Mouse (Mus musculus) limb, embryonic 14.5 days (tissue): ENCODE data around the gene Pnrc2. TPM values are rescaled to one million over a fixed set of nuclear protein-coding genes. Genes with fewer than 3 reads are reported as not detected.
A peak's percentile ranks its signal among the peaks of the same experiment; 100 is the strongest.

ENCODE experiments used
- ATAC-seq: fragments of 200-750 bp; cut with Nextera tagmentation; 2 replicates; pipeline ENCODE4 v1.8.0; 2017; ENCODE audit warnings: low read depth, moderate number of reproducible peaks, moderate TSS enrichment; ENCODE audit not compliant: low FRiP score
- DNase-seq: peaks from one replicate; pipeline ENCODE4 v3.0.0-alpha.2; 2015; ENCODE audit warnings: low spot score
- H3K27ac ChIP-seq: fragments of 300-500 bp; sonication (generic); replicated peaks from 2 replicates; pipeline ENCODE4 v1.5.1; 2014; ENCODE audit warnings: low read depth, mild to moderate bottlenecking, low read length, moderate library complexity, mixed read lengths
- H3K27me3 ChIP-seq: fragments of 300-500 bp; sonication (generic); 2 replicates; pipeline ENCODE4 v1.6.1; 2014; ENCODE audit warnings: low read length, mixed read lengths; ENCODE audit not compliant: control insufficient read depth, insufficient read depth
- H3K36me3 ChIP-seq: fragments of 300-500 bp; sonication (generic); 2 replicates; pipeline ENCODE4 v1.6.1; 2014; ENCODE audit warnings: mild to moderate bottlenecking, low read length, moderate library complexity, mixed read lengths; ENCODE audit not compliant: control insufficient read depth, insufficient read depth
- H3K4me1 ChIP-seq: fragments of 300-500 bp; sonication (generic); 2 replicates; pipeline ENCODE4 v1.6.1; 2014; ENCODE audit warnings: antibody characterized with exemption, low read length, mixed read lengths; ENCODE audit not compliant: control insufficient read depth, insufficient read depth
- H3K4me2 ChIP-seq: fragments of 300-500 bp; sonication (generic); replicated peaks from 2 replicates; pipeline ENCODE4 v1.6.1; 2014; ENCODE audit warnings: low read depth, mild to moderate bottlenecking, low read length, moderate library complexity; ENCODE audit not compliant: severe bottlenecking
- H3K4me3 ChIP-seq: fragments of 300-500 bp; sonication (generic); replicated peaks from 2 replicates; pipeline ENCODE4 v1.5.1; 2014; ENCODE audit warnings: low read length
- H3K9ac ChIP-seq: fragments of 300-500 bp; sonication (generic); 2 replicates; pipeline ENCODE4 v1.6.1; 2014; ENCODE audit warnings: mild to moderate bottlenecking, low read depth, low read length, moderate library complexity; ENCODE audit not compliant: severe bottlenecking
- H3K9me3 ChIP-seq: fragments of 300-500 bp; sonication (generic); 2 replicates; pipeline ENCODE4 v1.6.1; 2016; ENCODE audit warnings: low read length; ENCODE audit not compliant: control insufficient read depth
- POLR2A ChIP-seq: fragments of 200-500 bp; IDR thresholded peaks from 2 replicates; pipeline ENCODE4 v1.8.0; 2012; ENCODE audit warnings: inconsistent platforms, mild to moderate bottlenecking, moderate library complexity, borderline replicate concordance; ENCODE audit not compliant: insufficient read depth, insufficient read length; ENCODE audit errors: extremely low read depth
- WGBS: fragments of 180-500 bp; shearing (Covaris S2); extraction: QIAGEN DNeasy Blood & Tissue Kit; methylation state at CpG from one replicate; pipeline ENCODE4 v1.1.7; 2014; 5-methylcytosine and 5-hydroxymethylcytosine counted together
- polyA plus RNA-seq, 2 experiments: library from polyadenylated mRNA; depleted of rRNA in 1 of 2; stranded (reverse) in 1 of 2; unstranded in 1 of 2; fragments of >200 nt; fragmentation: Nextera tagmentation in 1 of 2; extraction: Ambion mirVana in 1 of 2; gene quantifications; 2 replicates each; pipeline versions ENCODE4 v1.2.1 to v1.2.3; 2012 to 2014

The Pnrc2 gene
- polyA plus RNA-seq, 2 experiments, result 105 to 165 TPM

DNA sequence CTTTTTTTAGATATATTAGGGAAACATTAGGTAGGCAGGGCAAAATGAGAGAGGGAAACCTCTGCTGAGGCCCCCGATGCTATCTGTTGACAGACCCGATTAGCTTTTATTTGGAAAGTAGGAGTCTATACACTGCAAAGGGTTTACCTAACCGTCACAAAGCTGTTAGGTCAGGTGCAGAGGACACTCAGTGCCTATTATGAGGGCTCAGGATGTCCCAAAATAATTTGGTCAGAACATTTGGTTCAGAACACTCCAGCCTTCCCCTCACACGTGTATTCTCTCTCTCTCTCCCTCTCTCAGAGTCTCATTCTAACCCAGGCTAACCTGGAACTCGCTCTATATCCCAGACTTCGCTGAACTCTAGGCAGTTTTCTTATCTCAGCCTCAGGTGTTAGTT is 8.4 kb upstream of the Pnrc2 start:
- Histone ChIP-seq H3K4me3 (no peak overlapping the region), H3K4me1 (peaks cover 3% of the 10 kb centered on the region), H3K9me3 (no peaks in the 10 kb centered on the region), H3K9ac (no peak overlapping the region), H3K27me3 (no peaks in the 10 kb centered on the region), H3K36me3 (no peaks in the 10 kb centered on the region), H3K4me2 (no peak overlapping the region), H3K27ac (no peak overlapping the region)
- DNase-seq (no peak), ATAC-seq (no peak)
- no peak for TF ChIP-seq POLR2A
- 79% methylated on average over 6 of the region's 6 CpGs for WGBS

DNA sequence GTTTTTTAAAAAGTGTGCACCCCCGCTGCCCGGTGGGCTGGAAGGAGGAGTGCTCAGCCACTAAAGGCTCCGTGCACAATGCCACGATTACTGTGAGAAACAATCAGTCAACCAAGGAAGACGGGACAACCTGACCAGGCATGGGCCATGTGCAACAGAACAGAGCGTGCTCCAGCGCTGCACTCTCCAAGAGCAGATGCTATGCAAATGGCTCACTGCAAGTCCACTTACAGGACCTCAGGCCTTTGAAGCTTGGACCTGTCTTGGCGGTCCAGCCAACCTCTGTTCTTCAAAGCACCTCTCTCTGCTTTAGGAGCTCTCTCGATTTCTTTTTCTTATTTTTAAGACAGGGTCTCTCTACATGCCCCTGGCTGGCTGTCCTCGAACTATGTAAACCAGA is 6.9 kb upstream of the Pnrc2 start:
- no peak overlapping the region for H3K4me2 ChIP-seq
- H3K4me1 ChIP-seq, result peaks cover 17% of the 10 kb centered on the region
- DNase-seq, result no peak
- H3K9ac ChIP-seq, result no peak overlapping the region
- no peaks in the 10 kb centered on the region for H3K27me3 ChIP-seq
- ATAC-seq, result no peak
- TF ChIP-seq POLR2A, result no peak
- no peak overlapping the region for H3K4me3 ChIP-seq
- no peaks in the 10 kb centered on the region for H3K9me3 ChIP-seq
- no peaks in the 10 kb centered on the region for H3K36me3 ChIP-seq
- H3K27ac ChIP-seq, result no peak overlapping the region
- WGBS, result 90% methylated on average over 10 of the region's 10 CpGs

DNA sequence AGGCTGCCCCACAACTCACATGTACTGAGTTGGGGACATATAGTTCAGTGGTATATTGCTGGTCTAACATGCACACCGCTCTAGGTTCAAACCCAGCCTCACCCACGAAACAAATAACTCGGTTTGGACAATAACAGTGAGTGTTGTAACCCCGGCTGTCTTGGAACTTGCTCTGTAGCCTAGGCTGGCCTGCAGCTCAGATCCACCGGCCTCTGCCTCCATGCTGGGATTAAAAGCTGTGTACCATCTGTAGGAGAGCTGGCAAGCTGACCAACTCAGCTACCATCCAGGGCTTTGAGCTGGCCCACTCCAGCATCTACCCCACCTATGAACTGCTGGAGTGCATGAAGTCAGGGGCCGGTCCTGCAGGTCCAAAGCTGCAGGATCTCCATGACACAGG is 6.4 kb upstream of the Pnrc2 start:
- Histone ChIP-seq H3K9me3 (no peaks in the 10 kb centered on the region), H3K4me2 (no peak overlapping the region), H3K9ac (no peak overlapping the region), H3K36me3 (no peaks in the 10 kb centered on the region), H3K4me1 (peaks cover 19% of the 10 kb centered on the region), H3K4me3 (no peak overlapping the region), H3K27me3 (no peaks in the 10 kb centered on the region), H3K27ac (no peak overlapping the region)
- DNase-seq, result no peak
- WGBS, result 90% methylated on average over 6 of the region's 6 CpGs
- ATAC-seq, result no peak
- no peak for TF ChIP-seq POLR2A

- H3K4me3 ChIP-seq, result no peak overlapping the region
- ATAC-seq (no peak), DNase-seq (no peak)
- no peaks in the 10 kb centered on the region for H3K36me3 ChIP-seq
- no peaks in the 10 kb centered on the region for H3K27me3 ChIP-seq
- TF ChIP-seq POLR2A, result no peak
- H3K27ac ChIP-seq, result no peak overlapping the region
- H3K9me3 ChIP-seq, result no peaks in the 10 kb centered on the region
- 73% methylated on average over 6 of the region's 6 CpGs for WGBS
- H3K4me2 ChIP-seq, result no peak overlapping the region
- no peak overlapping the region for H3K9ac ChIP-seq
- H3K4me1 ChIP-seq, result peaks cover 27% of the 10 kb centered on the region
These were observed 5.4 kb upstream of the Pnrc2 start for GRCm38 (mm10) chr4:135879021-135879420.

DNA sequence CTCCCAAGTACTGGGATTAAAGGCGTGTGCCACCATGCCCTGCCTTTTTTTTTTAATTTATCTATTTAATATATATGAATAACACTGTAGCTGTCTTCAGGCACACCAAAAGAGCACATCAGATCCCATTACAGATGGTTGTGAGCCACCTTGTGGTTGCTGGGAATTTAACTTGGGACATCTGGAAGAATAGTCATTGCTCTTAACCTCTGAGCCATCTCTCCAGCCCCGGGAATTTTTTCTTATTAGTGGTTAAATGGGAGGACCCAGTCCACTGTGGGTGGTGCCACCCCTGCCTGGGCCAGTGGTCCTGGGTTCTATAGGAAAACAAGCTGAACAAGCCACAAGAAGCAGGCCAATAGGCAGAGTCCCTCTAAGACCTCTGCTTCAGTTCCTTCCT is 4.1 kb upstream of the Pnrc2 start:
- Histone ChIP-seq H3K4me2 (no peak overlapping the region), H3K27ac (no peak overlapping the region), H3K9me3 (no peaks in the 10 kb centered on the region), H3K9ac (no peak overlapping the region), H3K27me3 (no peaks in the 10 kb centered on the region), H3K4me1 (peaks cover 25% of the 10 kb centered on the region), H3K36me3 (peaks cover 1% of the 10 kb centered on the region; the same call in 1 of the 2 replicates), H3K4me3 (no peak overlapping the region)
- ATAC-seq, result no peak
- DNase-seq, result no peak
- WGBS, result 56% methylated on average over 2 of the region's 2 CpGs
- TF ChIP-seq POLR2A, result no peak

DNA sequence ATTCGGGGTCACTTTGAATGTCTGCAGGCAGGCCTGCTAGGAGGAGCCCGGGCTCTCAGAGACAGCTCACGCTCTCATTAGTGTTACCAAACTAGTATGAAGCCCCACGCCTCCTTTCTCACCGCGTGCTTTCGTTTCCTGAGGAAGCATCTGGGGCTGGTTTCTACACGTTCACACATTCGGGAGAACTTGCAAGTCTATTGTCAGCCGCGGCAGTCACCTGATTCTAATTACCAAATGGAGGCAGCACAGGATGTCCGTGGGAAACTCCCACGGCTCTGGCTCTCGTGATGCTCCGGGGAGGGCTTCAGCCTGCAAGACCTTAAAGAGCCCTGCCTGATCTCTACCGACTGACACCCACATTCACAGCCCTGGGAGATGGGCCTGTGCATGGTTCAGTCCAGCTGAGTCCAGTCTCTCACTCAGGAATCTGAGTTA is 3.0 kb upstream of the Pnrc2 start:
- no peaks in the 10 kb centered on the region for H3K27me3 ChIP-seq
- H3K9ac ChIP-seq, result peak overlapping the region; percentile 43
- H3K4me3 ChIP-seq, result peak overlapping the region; percentile 21
- WGBS, result 3% methylated on average over 16 of the region's 16 CpGs
- H3K4me1 ChIP-seq, result peaks cover 32% of the 10 kb centered on the region
- H3K27ac ChIP-seq, result peak overlapping the region; percentile 63
- H3K9me3 ChIP-seq, result no peaks in the 10 kb centered on the region
- H3K4me2 ChIP-seq, result peak overlapping the region; percentile 55
- ATAC-seq (peak; percentile 5; the same call in 1 of the 2 replicates), DNase-seq (peak; percentile 77)
- TF ChIP-seq POLR2A, result no peak
- H3K36me3 ChIP-seq, result peaks cover 11% of the 10 kb centered on the region
